Mouse (Mus musculus) C2C12 (cell line): Measurements from ENCODE around the gene Med12l.

Source experiments
- CEBPB ChIP-seq: IDR thresholded peaks from one replicate; pipeline ENCODE4 v1.6.1; 2011; ENCODE audit warnings: low read depth, mild to moderate bottlenecking, control low read depth, moderate library complexity
- CTCF ChIP-seq: IDR thresholded peaks from one replicate; pipeline ENCODE4 v1.5.1; 2011; ENCODE audit not compliant: control insufficient read depth, insufficient read depth, insufficient read length
- FOSL1 ChIP-seq: IDR thresholded peaks from one replicate; pipeline ENCODE4 v1.8.0; 2011; ENCODE audit warnings: mild to moderate bottlenecking, low read length; ENCODE audit not compliant: poor library complexity, insufficient read depth, severe bottlenecking
- MAX ChIP-seq: IDR thresholded peaks from one replicate; pipeline ENCODE4 v1.6.1; 2011; ENCODE audit warnings: mild to moderate bottlenecking, control low read depth
- MYOD1 ChIP-seq: IDR thresholded peaks from one replicate; pipeline ENCODE4 v1.6.1; 2011; ENCODE audit warnings: low read depth; ENCODE audit not compliant: control insufficient read depth, insufficient read length

DNA sequence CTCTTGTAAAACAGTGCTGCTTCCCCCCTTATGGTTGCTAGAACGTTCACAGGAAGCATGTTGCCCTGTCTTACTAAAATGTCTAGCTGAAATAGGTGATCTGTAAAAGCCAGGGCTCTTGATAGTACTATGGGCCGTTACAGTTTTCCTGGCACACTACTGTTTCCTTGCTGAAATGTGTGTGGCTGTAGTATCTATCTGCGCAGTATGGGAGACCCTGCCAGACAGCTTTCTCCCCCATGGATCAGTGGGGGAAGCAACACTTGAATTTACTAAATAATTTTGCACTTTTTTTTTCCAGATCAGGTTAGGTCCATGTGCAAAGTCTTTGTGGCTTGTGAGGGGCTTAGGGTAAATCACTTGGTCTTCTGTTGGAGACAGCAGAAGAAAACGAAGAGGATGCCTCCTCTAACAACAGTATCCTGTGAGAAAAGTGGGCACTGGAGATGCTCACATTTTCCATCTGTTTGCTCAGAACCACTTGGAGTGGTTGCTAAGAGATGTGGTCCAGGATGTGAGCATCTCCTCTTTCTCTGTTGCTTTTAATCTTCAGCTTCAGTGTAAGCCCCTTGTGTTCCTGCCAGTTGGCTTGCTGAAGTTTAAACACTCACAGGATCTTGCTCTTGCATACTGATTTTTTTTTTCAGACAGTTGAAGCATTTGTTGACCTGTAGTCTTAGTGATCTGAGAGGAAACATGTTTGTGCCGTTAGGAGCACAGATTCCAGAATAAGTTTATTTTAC, 130.5 kb downstream of the Med12l start:
- TF ChIP-seq MAX (no peak), CEBPB (no peak), CTCF (no peak), MYOD1 (no peak), FOSL1 (no peak)
